Mouse (Mus musculus) cerebellum, adult 9-11 months (tissue): ENCODE data around the gene Mylk3.

ENCODE experiments used
- DNase-seq: peaks from one replicate; pipeline ENCODE4 v3.0.0; 2022

The Mylk3 gene

GRCm38 (mm10) chr8:85380123-85380823, 5.9 kb downstream of the Mylk3 start:
- no peak for DNase-seq

- DNase-seq, result no peak
Observed at GRCm38 (mm10) chr8:85379142-85379781, 6.9 kb downstream of the Mylk3 start.

GRCm38 (mm10) chr8:85376516-85376915, 9.6 kb downstream of the Mylk3 start:
- DNase-seq, result no peak

GRCm38 (mm10) chr8:85374286-85374685, 11.9 kb downstream of the Mylk3 start:
- no peak for DNase-seq

GRCm38 (mm10) chr8:85373435-85374039, 12.6 kb downstream of the Mylk3 start:
- no peak for DNase-seq

GRCm38 (mm10) chr8:85372465-85372839, 13.7 kb downstream of the Mylk3 start:
- no peak for DNase-seq

GRCm38 (mm10) chr8:85371736-85372464, 14.2 kb downstream of the Mylk3 start:
- DNase-seq, result no peak

GRCm38 (mm10) chr8:85365176-85365575, 21.0 kb downstream of the Mylk3 start:
- no peak for DNase-seq

- DNase-seq, result no peak
Observed at GRCm38 (mm10) chr8:85364628-85365027, 21.5 kb downstream of the Mylk3 start.

GRCm38 (mm10) chr8:85363406-85363805, 22.7 kb downstream of the Mylk3 start:
- DNase-seq, result no peak

- DNase-seq, result no peak
Observed at GRCm38 (mm10) chr8:85362211-85362610, 23.9 kb downstream of the Mylk3 start.

GRCm38 (mm10) chr8:85353287-85353686, 32.9 kb downstream of the Mylk3 start:
- DNase-seq, result no peak

- DNase-seq, result no peak
Observed at GRCm38 (mm10) chr8:85339871-85340573, 46.1 kb downstream of the Mylk3 start.

GRCm38 (mm10) chr8:85337681-85338080, 48.5 kb downstream of the Mylk3 start:
- DNase-seq, result no peak

- no peak for DNase-seq
Observed at GRCm38 (mm10) chr8:85336211-85336933, 49.8 kb downstream of the Mylk3 start.

- no peak for DNase-seq
Observed at GRCm38 (mm10) chr8:85335105-85335504, 51.0 kb downstream of the Mylk3 start.

- DNase-seq, result no peak
Observed at GRCm38 (mm10) chr8:85329506-85329905, 56.6 kb downstream of the Mylk3 start.

- no peak for DNase-seq
Observed at GRCm38 (mm10) chr8:85327036-85327435, 59.1 kb downstream of the Mylk3 start.

- no peak for DNase-seq
Observed at GRCm38 (mm10) chr8:85323084-85323483, 63.1 kb downstream of the Mylk3 start.

- no peak for DNase-seq
Observed at GRCm38 (mm10) chr8:85321981-85322380, 64.2 kb downstream of the Mylk3 start.

GRCm38 (mm10) chr8:85318534-85318933, 67.6 kb downstream of the Mylk3 start:
- DNase-seq, result no peak

- DNase-seq, result no peak
Observed at GRCm38 (mm10) chr8:85313036-85313435, 73.1 kb downstream of the Mylk3 start.
